Mouse (Mus musculus) testis, adult 2 months (tissue): Measurements from ENCODE around the gene Epha6.

Source experiments
- CTCF ChIP-seq: fragments of 200-500 bp; IDR thresholded peaks from 2 replicates; pipeline ENCODE4 v1.5.1; 2012; ENCODE audit warnings: low read depth, mild to moderate bottlenecking, inconsistent platforms, low read length, moderate library complexity; ENCODE audit not compliant: control insufficient read depth, insufficient read depth, insufficient replicate concordance
- POLR2A ChIP-seq: fragments of 200-500 bp; IDR thresholded peaks from 2 replicates; pipeline ENCODE4 v1.6.1; 2012; ENCODE audit warnings: low read depth, mild to moderate bottlenecking, inconsistent platforms, low read length, moderate library complexity; ENCODE audit not compliant: control insufficient read depth

- TF ChIP-seq CTCF (no peak), POLR2A (no peak)
These were observed 912.1 kb downstream of the Epha6 start for GRCm38 (mm10) chr16:59693230-59693629.
